In the genomic region with DNA sequence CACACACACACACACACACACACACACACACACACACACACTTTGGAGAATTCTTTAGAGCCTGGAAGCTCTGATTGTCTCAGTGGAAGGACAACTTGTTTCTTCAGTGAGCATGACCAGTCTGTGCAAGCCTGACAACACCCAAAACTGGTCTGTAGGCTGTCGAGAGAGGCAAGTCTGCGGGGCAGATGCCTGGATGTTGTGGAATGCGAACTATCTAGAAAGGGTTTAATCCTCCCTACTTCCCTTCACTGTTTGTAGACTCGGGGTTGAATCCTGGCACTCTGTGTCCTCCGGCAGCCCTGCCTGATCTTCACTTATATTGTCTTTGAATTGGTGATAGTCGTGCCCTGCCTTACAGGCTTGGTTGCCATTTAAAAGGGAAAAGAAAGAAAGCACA, we compare ENCODE assay signal across 14 mouse cellular contexts. TPM values are rescaled to one million over a fixed set of nuclear protein-coding genes. Genes with fewer than 3 reads are reported as not detected.
DNase-seq lines count a peak whose midpoint lies in the region; ATAC-seq lines count a peak whose summit lies in the region.
"Had no signal": no experiment of that assay in that cellular context is flagged by ENCODE, and none has a peak within 500 bp of the region (broad histone marks: within the 10 kb centered on the region; RNA-seq: fewer than 3 reads in every experiment).

No protein-coding gene starts in this region.

- peaks cover 5% of the 10 kb centered on the region; the same call in 1 of the 2 replicates for H3K36me3 ChIP-seq in heart, embryonic 13.5 days
- H3K36me3 ChIP-seq in limb, embryonic 11.5 days (ENCODE audit: control insufficient read depth, insufficient read depth, low read length), result no peaks in the 10 kb centered on the region
- peaks cover 4% of the 10 kb centered on the region; the same call in 1 of the 2 replicates for H3K36me3 ChIP-seq in limb, embryonic 10.5 days
- peaks cover 13% of the 10 kb centered on the region for H3K36me3 ChIP-seq in embryonic facial prominence, embryonic 10.5 days (replicated peaks)
- H3K36me3 ChIP-seq in limb, embryonic 15.5 days, result no peaks in the 10 kb centered on the region

- intact Hi-C loops in heart, postnatal 10 days (cut with DNase I), result no loop called here

- peaks cover 51% of the 10 kb centered on the region for H3K4me1 ChIP-seq in heart, embryonic 13.5 days
- peaks cover 20% of the 10 kb centered on the region for H3K4me1 ChIP-seq in limb, embryonic 11.5 days (ENCODE audit: control insufficient read depth, insufficient read depth, low read length)
- peaks cover 47% of the 10 kb centered on the region for H3K4me1 ChIP-seq in limb, embryonic 10.5 days
- H3K4me1 ChIP-seq in embryonic facial prominence, embryonic 10.5 days, result peaks cover 74% of the 10 kb centered on the region
- H3K4me1 ChIP-seq in limb, embryonic 15.5 days, result peaks cover 34% of the 10 kb centered on the region

- 13% methylated on average over 6 of the region's 6 CpGs for WGBS in heart, embryonic 13.5 days
- WGBS in limb, embryonic 11.5 days, result 34% methylated on average over 6 of the region's 6 CpGs
- WGBS in limb, embryonic 10.5 days, result 36% methylated on average over 6 of the region's 6 CpGs
- WGBS in embryonic facial prominence, embryonic 10.5 days, result 30% methylated on average over 6 of the region's 6 CpGs
- 25% methylated on average over 6 of the region's 6 CpGs for WGBS in limb, embryonic 15.5 days

- no peak overlapping the region for H3K4me2 ChIP-seq in heart, embryonic 13.5 days
- H3K4me2 ChIP-seq in limb, embryonic 11.5 days (ENCODE audit: low read depth, severe bottlenecking), result no peak overlapping the region
- no peak overlapping the region for H3K4me2 ChIP-seq in limb, embryonic 15.5 days

- peak overlapping the region; percentile 50; the same call in 1 of the 2 replicates for H3K9ac ChIP-seq in heart, embryonic 13.5 days
- H3K9ac ChIP-seq in limb, embryonic 11.5 days (ENCODE audit: low read length), result no peak overlapping the region
- no peak overlapping the region for H3K9ac ChIP-seq in limb, embryonic 15.5 days

- H3K4me3 ChIP-seq in heart, embryonic 13.5 days, result no peak overlapping the region
- no peak overlapping the region for H3K4me3 ChIP-seq in limb, embryonic 11.5 days (ENCODE audit: low read depth, low read length)
- no peak overlapping the region for H3K4me3 ChIP-seq in limb, embryonic 10.5 days
- H3K4me3 ChIP-seq in embryonic facial prominence, embryonic 10.5 days, result no peak overlapping the region
- no peak overlapping the region for H3K4me3 ChIP-seq in limb, embryonic 15.5 days

- H3K9me3 ChIP-seq in heart, embryonic 13.5 days, result no peaks in the 10 kb centered on the region
- H3K9me3 ChIP-seq in limb, embryonic 11.5 days (ENCODE audit: control insufficient read depth, low read length), result no peaks in the 10 kb centered on the region
- no peaks in the 10 kb centered on the region for H3K9me3 ChIP-seq in limb, embryonic 10.5 days (replicated peaks)
- H3K9me3 ChIP-seq in embryonic facial prominence, embryonic 10.5 days, result no peaks in the 10 kb centered on the region
- H3K9me3 ChIP-seq in limb, embryonic 15.5 days, result no peaks in the 10 kb centered on the region

- no peak for ATAC-seq in heart, embryonic 13.5 days (ENCODE audit: extremely low read depth, insufficient number of reproducible peaks, low FRiP score, low TSS enrichment)
- no peak for ATAC-seq in limb, embryonic 11.5 days (ENCODE audit: insufficient number of reproducible peaks, low FRiP score, low TSS enrichment, low read depth)
- no peak for ATAC-seq in limb, embryonic 15.5 days (ENCODE audit: insufficient number of reproducible peaks, low FRiP score, low TSS enrichment, low read depth)
- ATAC-seq: CD4-positive, CD25-positive, alpha-beta regulatory T cell, adult 4 months had no signal

- H3K27ac ChIP-seq in heart, embryonic 13.5 days (replicated peaks), result peak overlapping the region; percentile 9; the same call in 1 of the 2 replicates
- H3K27ac ChIP-seq in limb, embryonic 11.5 days (replicated peaks; ENCODE audit: low read depth, low read length), result 0 out of 2 replicates have a peak overlapping the region, but pooled peaks have one; percentile 24
- H3K27ac ChIP-seq in limb, embryonic 10.5 days, result no peak overlapping the region
- H3K27ac ChIP-seq in embryonic facial prominence, embryonic 10.5 days (replicated peaks), result peak overlapping the region; percentile 48
- H3K27ac ChIP-seq in limb, embryonic 15.5 days, result peak overlapping the region; percentile 66

- DNase-seq in heart, postnatal 10 days, result no peak
- no peak for DNase-seq in limb, embryonic 11.5 days (ENCODE audit: low spot score)
- no peak for DNase-seq in limb, embryonic 10.5 days (ENCODE audit: low spot score)
- DNase-seq in embryonic facial prominence, embryonic 10.5 days (ENCODE audit: low spot score), result no peak
- no peak for DNase-seq in layer of hippocampus, adult 9-10 months (ENCODE audit: low spot score)
- DNase-seq in right cerebral cortex, adult 2 months (ENCODE audit: low spot score in 2 of 2), result no peak
- DNase-seq: adrenal gland, adult 8-10 months; cerebellum, postnatal 10 days; gastrocnemius, postnatal 25 days; lung, adult 18-20 months; right cerebral cortex, postnatal 14 days had no signal

- no peaks in the 10 kb centered on the region for H3K27me3 ChIP-seq in heart, embryonic 13.5 days (replicated peaks)
- no peaks in the 10 kb centered on the region for H3K27me3 ChIP-seq in limb, embryonic 11.5 days (ENCODE audit: control insufficient read depth, insufficient read depth, low read length)
- no peaks in the 10 kb centered on the region for H3K27me3 ChIP-seq in limb, embryonic 10.5 days (ENCODE audit: low read depth, poor library complexity, severe bottlenecking)
- H3K27me3 ChIP-seq in embryonic facial prominence, embryonic 10.5 days (replicated peaks; ENCODE audit: low read depth, poor library complexity, severe bottlenecking), result no peaks in the 10 kb centered on the region
- no peaks in the 10 kb centered on the region for H3K27me3 ChIP-seq in limb, embryonic 15.5 days

RNA-seq across cellular contexts. Expression of gene Cuedc1, which starts 25.9 kb away (rescaled TPM):
- polyA plus RNA-seq in heart, embryonic 13.5 days (2015; fragmentation: Nextera tagmentation; extraction: Ambion mirVana), result 16.8 and 18.1 TPM in 2 replicates
- 10 to 100 TPM; 45.6 to 48.4 TPM for total RNA-seq in heart, postnatal 10 days (2021)
- polyA plus RNA-seq in limb, embryonic 11.5 days (2014; fragmentation: Nextera tagmentation; extraction: Ambion mirVana), result 14.3 and 15.7 TPM in 2 replicates
- 15.0 and 22.6 TPM in 2 replicates for polyA plus RNA-seq in limb, embryonic 10.5 days (2016; fragmentation: Nextera tagmentation; extraction: Ambion mirVana)
- polyA plus RNA-seq in embryonic facial prominence, embryonic 10.5 days (2016; fragmentation: Nextera tagmentation; extraction: Ambion mirVana), result 20.8 and 21.9 TPM in 2 replicates
- 28.1 and 32.1 TPM in 2 replicates for polyA plus RNA-seq in limb, embryonic 15.5 days (2015; fragmentation: Nextera tagmentation; extraction: Ambion mirVana)

RNA-seq across cellular contexts. Expression of gene Vezf1, which starts 55.7 kb away (rescaled TPM):
- 21.9 and 22.1 TPM in 2 replicates for polyA plus RNA-seq in heart, embryonic 13.5 days (2015; fragmentation: Nextera tagmentation; extraction: Ambion mirVana)
- 10 to 100 TPM; 44.9 to 45.7 TPM for total RNA-seq in heart, postnatal 10 days (2021)
- polyA plus RNA-seq in limb, embryonic 11.5 days (2014; fragmentation: Nextera tagmentation; extraction: Ambion mirVana), result 63.7 and 67.5 TPM in 2 replicates
- 54.6 and 59.2 TPM in 2 replicates for polyA plus RNA-seq in limb, embryonic 10.5 days (2016; fragmentation: Nextera tagmentation; extraction: Ambion mirVana)
- polyA plus RNA-seq in embryonic facial prominence, embryonic 10.5 days (2016; fragmentation: Nextera tagmentation; extraction: Ambion mirVana), result 59.4 and 60.0 TPM in 2 replicates
- polyA plus RNA-seq in limb, embryonic 15.5 days (2015; fragmentation: Nextera tagmentation; extraction: Ambion mirVana), result 31.9 and 35.6 TPM in 2 replicates
